Mouse (Mus musculus) heart, embryonic 14.5 days (tissue): Measurements from ENCODE around the gene Tenm2. TPM values are rescaled to one million over a fixed set of nuclear protein-coding genes. Genes with fewer than 3 reads are reported as not detected.
A peak's percentile ranks its signal among the peaks of the same experiment; 100 is the strongest.

Experiments
- ATAC-seq: fragments of 200-750 bp; cut with Nextera tagmentation; 2 replicates; pipeline ENCODE4 v1.8.0; 2017; ENCODE audit warnings: low read depth, moderate TSS enrichment; ENCODE audit not compliant: insufficient number of reproducible peaks, insufficient read depth, low FRiP score
- H3K27ac ChIP-seq, 2 experiments: fragments of 200-500 bp in 1 of 2; fragments of 300-500 bp in 1 of 2; sonication (generic) in 1 of 2; replicated peaks in 1 of 2; 2 replicates each; pipeline ENCODE4 v1.5.1; 2012 to 2014; ENCODE audit warnings: low read depth in 2 of 2, low read length in 2 of 2, control low read depth in 1 of 2, mild to moderate bottlenecking in 1 of 2, mixed read lengths in 1 of 2; ENCODE audit not compliant: control insufficient read depth in 1 of 2, insufficient read depth in 1 of 2
- H3K27me3 ChIP-seq: fragments of 300-500 bp; sonication (generic); 2 replicates; pipeline ENCODE4 v1.6.1; 2014; ENCODE audit warnings: mild to moderate bottlenecking, low read length, control low read depth; ENCODE audit not compliant: control insufficient read depth, insufficient read depth
- H3K36me3 ChIP-seq: fragments of 300-500 bp; sonication (generic); 2 replicates; pipeline ENCODE4 v1.6.1; 2014; ENCODE audit warnings: mild to moderate bottlenecking, control low read depth, low read length, mixed read lengths; ENCODE audit not compliant: control insufficient read depth, insufficient read depth
- H3K4me1 ChIP-seq, 2 experiments: fragments of 200-500 bp in 1 of 2; fragments of 300-500 bp in 1 of 2; sonication (generic) in 1 of 2; 2 replicates each; pipeline ENCODE4 v1.6.1; 2012 to 2014; ENCODE audit warnings: low read length in 2 of 2, control low read depth in 1 of 2, mixed read lengths in 1 of 2; ENCODE audit not compliant: control insufficient read depth in 2 of 2, insufficient read depth in 2 of 2
- H3K4me2 ChIP-seq: fragments of 300-500 bp; sonication (generic); 2 replicates; pipeline ENCODE4 v1.6.1; 2014; ENCODE audit warnings: mild to moderate bottlenecking, low read length
- H3K4me3 ChIP-seq, 2 experiments: fragments of 200-500 bp in 1 of 2; fragments of 300-500 bp in 1 of 2; sonication (generic) in 1 of 2; 2 replicates each; pipeline ENCODE4 v1.5.1; 2012 to 2014; ENCODE audit warnings: low read length in 2 of 2, mild to moderate bottlenecking in 2 of 2, control low read depth in 1 of 2, low read depth in 1 of 2, moderate library complexity in 1 of 2; ENCODE audit not compliant: control insufficient read depth in 1 of 2, insufficient read depth in 1 of 2
- H3K9ac ChIP-seq: fragments of 300-500 bp; sonication (generic); 2 replicates; pipeline ENCODE4 v1.6.1; 2014; ENCODE audit warnings: mild to moderate bottlenecking, low read length
- H3K9me3 ChIP-seq: fragments of 300-500 bp; sonication (generic); 2 replicates; pipeline ENCODE4 v1.6.1; 2016; ENCODE audit warnings: low read length, control low read depth; ENCODE audit not compliant: control insufficient read depth
- WGBS: fragments of 180-500 bp; shearing (Covaris S2); extraction: QIAGEN DNeasy Blood & Tissue Kit; methylation state at CpG from one replicate; pipeline ENCODE4 v1.1.7; 2014; 5-methylcytosine and 5-hydroxymethylcytosine counted together
- polyA plus RNA-seq: library from polyadenylated mRNA; unstranded; fragments of >200 nt; fragmentation: Nextera tagmentation; extraction: Ambion mirVana; gene quantifications from 2 replicates; pipeline ENCODE4 v1.2.1, GENCODE M21; 2014

Tenm2 gene
- polyA plus RNA-seq, 1 experiment from 2014 or later, result 0.96 TPM

DNA sequence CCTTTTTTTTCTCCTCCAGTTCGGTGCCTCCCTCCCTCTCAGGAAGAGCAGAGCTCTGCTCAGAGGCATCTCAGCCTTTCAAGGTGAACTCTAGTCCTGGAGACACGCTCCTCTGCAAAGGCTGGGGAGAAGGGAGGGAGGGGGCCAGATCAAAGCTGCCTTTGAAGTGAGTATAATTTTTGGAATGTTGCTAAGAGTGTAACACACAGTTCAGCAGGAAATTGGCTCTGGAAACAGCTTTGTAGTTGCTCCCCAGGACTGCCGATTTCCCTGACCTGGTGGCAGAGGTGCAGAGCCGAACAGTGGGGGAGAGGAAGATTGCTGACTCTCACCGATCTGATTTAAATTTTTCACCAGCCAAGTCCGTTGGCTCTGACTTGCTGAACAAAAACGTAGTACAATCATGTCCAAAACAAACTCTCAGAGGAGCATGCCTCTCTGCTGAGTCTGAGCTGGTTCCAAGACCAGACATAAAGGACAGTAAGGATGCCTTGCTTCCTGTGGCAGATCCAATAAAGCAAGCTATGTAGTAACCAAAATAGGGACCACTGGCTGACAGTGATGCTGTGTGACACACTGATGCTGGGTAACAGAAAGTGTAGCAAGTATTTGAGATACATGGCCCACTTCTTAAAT, 901.5 kb downstream of the Tenm2 start:
- H3K27ac ChIP-seq, result no peak overlapping the region
- H3K4me3 ChIP-seq, result no peak overlapping the region
- H3K36me3 ChIP-seq, result no peaks in the 10 kb centered on the region
- H3K9me3 ChIP-seq, result no peaks in the 10 kb centered on the region
- no peak for ATAC-seq
- no peak overlapping the region; the same call in 1 of the 2 replicates for H3K9ac ChIP-seq
- WGBS, result 4% methylated on average over 7 of the region's 7 CpGs
- peaks cover 6 to 7% of the 10 kb centered on the region in 2 experiments for H3K4me1 ChIP-seq
- no peaks in the 10 kb centered on the region for H3K27me3 ChIP-seq
- H3K4me2 ChIP-seq, result peak overlapping the region; percentile 41

DNA sequence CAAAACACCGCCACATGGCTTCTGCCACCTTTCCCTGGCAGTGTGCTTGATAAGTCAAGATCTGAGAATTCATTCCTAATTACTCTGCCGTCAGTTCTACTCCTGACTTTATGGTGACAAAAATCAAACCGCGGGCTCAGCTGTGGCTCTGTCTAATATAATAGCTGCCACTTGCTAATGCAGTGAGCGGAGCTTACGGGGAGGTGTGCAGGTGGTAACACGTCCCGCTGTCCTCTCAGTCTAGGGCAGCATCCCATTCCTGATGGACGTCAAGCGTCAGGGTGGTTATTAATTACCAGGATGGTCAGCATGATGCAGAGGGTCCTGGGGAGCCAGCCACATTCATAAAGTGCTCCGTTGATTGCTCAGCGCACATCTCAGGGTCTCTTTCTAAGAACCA, 903.5 kb downstream of the Tenm2 start:
- ATAC-seq, result no peak
- H3K4me1 ChIP-seq, result peaks cover 6 to 7% of the 10 kb centered on the region in 2 experiments
- no peaks in the 10 kb centered on the region for H3K27me3 ChIP-seq
- H3K9me3 ChIP-seq, result no peaks in the 10 kb centered on the region
- H3K9ac ChIP-seq, result no peak overlapping the region
- 75% methylated on average over 12 of the region's 12 CpGs for WGBS
- no peaks in the 10 kb centered on the region for H3K36me3 ChIP-seq
- H3K4me3 ChIP-seq, result no peak overlapping the region
- no peak overlapping the region for H3K4me2 ChIP-seq
- no peak overlapping the region for H3K27ac ChIP-seq

DNA sequence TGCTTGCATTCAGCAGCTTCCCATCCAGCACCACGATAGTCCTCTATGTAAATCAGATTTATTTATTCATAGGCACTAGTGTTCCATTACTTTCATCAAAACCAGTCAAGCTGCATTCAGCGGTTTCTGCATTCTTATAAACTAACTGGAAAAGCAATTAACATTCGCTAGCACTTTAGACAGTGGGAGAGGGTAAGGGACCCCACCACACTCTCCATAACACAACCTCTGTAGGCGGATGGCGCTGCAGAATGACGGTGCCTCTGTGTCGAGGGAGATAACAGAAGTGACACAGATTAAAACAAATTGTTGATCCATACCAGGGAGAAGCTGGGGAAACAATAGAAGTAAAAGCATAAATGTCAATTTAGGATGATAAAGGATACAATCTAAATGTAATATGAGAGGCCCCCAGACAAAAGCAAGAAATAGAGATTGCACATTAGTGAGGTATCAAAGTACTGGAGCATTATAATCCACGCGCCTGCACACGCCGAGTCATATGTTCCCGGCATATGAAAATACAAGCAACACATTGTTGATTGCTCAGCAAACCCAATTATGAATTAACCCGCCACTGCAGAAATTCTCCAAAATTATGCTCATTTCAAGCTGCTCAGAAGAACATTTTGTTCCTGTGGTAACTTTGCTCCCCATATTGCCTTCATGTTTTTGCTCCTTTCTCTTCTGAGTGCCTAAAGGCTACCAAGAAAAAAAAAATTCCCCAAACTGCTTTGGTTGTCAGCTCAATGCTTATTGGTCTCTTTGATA, 904.2 kb downstream of the Tenm2 start:
- Histone ChIP-seq H3K9me3 (no peaks in the 10 kb centered on the region), H3K36me3 (no peaks in the 10 kb centered on the region), H3K4me1 (peaks cover 6 to 7% of the 10 kb centered on the region in 2 experiments), H3K27me3 (no peaks in the 10 kb centered on the region), H3K9ac (no peak overlapping the region), H3K4me3 (no peak overlapping the region), H3K4me2 (no peak overlapping the region), H3K27ac (no peak overlapping the region)
- WGBS, result 61% methylated on average over 13 of the region's 13 CpGs
- no peak for ATAC-seq

DNA sequence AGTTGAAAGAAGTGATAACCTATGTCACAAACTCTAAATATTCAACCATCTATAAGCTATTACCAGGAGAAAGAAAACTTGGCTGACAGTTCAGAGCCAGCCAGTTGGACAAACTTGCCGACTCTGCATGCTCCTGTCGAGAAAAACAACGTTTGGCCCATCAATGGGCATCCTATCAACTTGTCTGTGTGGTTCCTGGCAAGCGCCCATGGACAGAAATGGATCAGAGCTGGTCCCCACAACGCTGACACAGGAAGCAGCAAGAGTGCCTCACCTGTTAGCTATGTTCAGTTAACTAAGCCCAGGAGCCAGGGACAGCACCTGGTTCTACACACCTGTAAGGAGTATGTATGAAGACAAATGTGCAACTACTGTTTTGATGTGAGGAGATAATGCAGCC, 908.5 kb downstream of the Tenm2 start:
- Histone ChIP-seq H3K9me3 (no peaks in the 10 kb centered on the region), H3K9ac (no peak overlapping the region), H3K36me3 (no peaks in the 10 kb centered on the region), H3K27me3 (no peaks in the 10 kb centered on the region), H3K27ac (no peak overlapping the region), H3K4me3 (no peak overlapping the region), H3K4me1 (no peaks in the 10 kb centered on the region), H3K4me2 (no peak overlapping the region)
- ATAC-seq, result no peak
- WGBS, result 70% methylated on average over 5 of the region's 5 CpGs

DNA sequence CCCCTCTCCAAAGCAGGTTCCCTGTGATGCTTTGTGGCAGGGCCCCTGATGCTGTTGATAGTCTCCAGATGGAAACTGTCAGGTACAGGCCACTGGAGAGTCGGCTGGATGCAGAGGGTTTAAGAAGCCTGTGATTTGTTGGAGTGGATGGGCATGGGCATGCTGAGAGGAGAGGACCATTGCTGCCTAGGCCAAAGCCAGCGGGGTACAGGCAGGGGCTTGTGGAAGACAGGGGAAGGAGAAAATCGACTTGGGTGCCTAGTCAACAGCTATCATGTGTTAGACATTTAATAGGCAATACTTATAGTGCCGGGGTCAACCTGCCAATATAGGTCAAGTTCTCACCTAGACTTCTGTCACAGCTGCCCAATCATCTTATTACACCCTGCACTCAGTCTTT, 926.4 kb downstream of the Tenm2 start:
- no peaks in the 10 kb centered on the region for H3K27me3 ChIP-seq
- no peaks in the 10 kb centered on the region for H3K36me3 ChIP-seq
- WGBS, result 66% methylated on average over 4 of the region's 4 CpGs
- no peak for ATAC-seq
- H3K4me1 ChIP-seq, result no peaks in the 10 kb centered on the region
- H3K27ac ChIP-seq, result no peak overlapping the region
- no peaks in the 10 kb centered on the region for H3K9me3 ChIP-seq
- no peak overlapping the region for H3K9ac ChIP-seq
- H3K4me2 ChIP-seq, result no peak overlapping the region
- no peak overlapping the region for H3K4me3 ChIP-seq

DNA sequence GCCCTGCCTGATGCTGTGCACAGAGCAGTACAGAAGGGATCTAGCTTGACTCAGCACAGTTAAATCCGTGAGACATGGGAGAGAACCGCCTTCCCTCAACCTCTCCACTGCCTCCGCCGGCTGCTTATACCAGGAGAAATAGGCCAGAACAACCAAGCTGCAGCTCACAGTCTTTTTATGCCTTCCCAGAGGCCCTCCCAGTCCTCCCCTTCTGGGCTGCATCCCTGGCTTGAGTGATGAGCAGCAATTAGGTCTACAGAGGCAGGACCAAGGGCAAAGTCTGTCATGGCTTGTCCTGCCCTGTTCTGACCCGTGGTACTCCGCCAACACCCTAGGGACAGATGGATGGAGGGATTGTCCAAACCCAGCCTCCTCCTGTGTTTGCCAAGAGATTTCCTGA, 928.5 kb downstream of the Tenm2 start:
- Histone ChIP-seq H3K4me2 (no peak overlapping the region), H3K4me3 (no peak overlapping the region), H3K27ac (no peak overlapping the region), H3K9ac (no peak overlapping the region), H3K36me3 (no peaks in the 10 kb centered on the region), H3K4me1 (no peaks in the 10 kb centered on the region), H3K9me3 (no peaks in the 10 kb centered on the region), H3K27me3 (no peaks in the 10 kb centered on the region)
- 79% methylated on average over 6 of the region's 6 CpGs for WGBS
- no peak for ATAC-seq

DNA sequence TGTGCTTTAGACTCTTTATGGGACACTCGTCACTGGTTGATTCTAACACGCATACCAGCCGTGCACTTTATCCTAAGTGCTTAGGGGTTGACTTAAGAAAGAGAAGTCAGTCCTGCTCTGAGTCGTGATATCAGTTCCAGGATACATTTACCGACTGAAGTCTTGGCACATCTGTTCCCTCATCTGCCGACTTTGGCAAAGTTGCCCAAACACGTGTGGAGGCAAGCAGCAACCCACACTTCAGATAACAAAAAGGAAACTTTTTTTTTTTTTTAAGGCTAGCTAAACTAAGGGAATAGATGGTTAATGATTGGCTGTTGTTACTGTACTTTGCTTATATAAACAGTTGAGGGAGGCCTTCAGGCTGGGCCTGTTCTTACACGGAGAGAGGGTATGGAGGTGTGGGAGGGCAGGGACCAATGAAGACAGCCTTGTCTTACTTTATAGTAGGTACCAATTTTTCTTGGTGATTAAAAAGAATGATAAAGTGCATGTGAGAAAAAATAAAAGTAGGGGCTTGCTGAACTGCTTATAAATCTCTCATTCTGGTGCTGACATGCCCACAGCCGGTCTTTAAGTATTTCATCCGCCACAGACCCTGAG, 930.3 kb downstream of the Tenm2 start:
- H3K27ac ChIP-seq, result no peak overlapping the region
- no peaks in the 10 kb centered on the region for H3K9me3 ChIP-seq
- no peaks in the 10 kb centered on the region for H3K27me3 ChIP-seq
- no peak overlapping the region for H3K4me2 ChIP-seq
- WGBS, result 48% methylated on average over 10 of the region's 10 CpGs
- no peaks in the 10 kb centered on the region for H3K36me3 ChIP-seq
- H3K9ac ChIP-seq, result no peak overlapping the region
- H3K4me1 ChIP-seq, result peaks cover 0 to 2% of the 10 kb centered on the region in 2 experiments; a peak in 1 of 4 replicates
- ATAC-seq, result no peak
- H3K4me3 ChIP-seq, result no peak overlapping the region
